Mouse (Mus musculus) neural tube, embryonic 13.5 days (tissue): ENCODE results near the gene Scarb1. TPM values are rescaled to one million over a fixed set of nuclear protein-coding genes. Genes with fewer than 3 reads are reported as not detected.

Experiments
- ATAC-seq: fragments of 200-750 bp; cut with Nextera tagmentation; 2 replicates; pipeline ENCODE4 v1.8.0; 2017; ENCODE audit warnings: low read depth, mild to moderate bottlenecking, moderate TSS enrichment, moderate library complexity
- H3K27ac ChIP-seq: fragments of 300-500 bp; sonication (generic); replicated peaks from 2 replicates; pipeline ENCODE4 v1.5.1; 2015; ENCODE audit warnings: moderate library complexity, mild to moderate bottlenecking, inconsistent platforms
- H3K27me3 ChIP-seq: fragments of 300-500 bp; sonication (generic); 2 replicates; pipeline ENCODE4 v1.6.1; 2015; ENCODE audit warnings: mild to moderate bottlenecking, inconsistent platforms
- H3K36me3 ChIP-seq: fragments of 300-500 bp; sonication (generic); 2 replicates; pipeline ENCODE4 v1.6.1; 2015; ENCODE audit warnings: mild to moderate bottlenecking, inconsistent platforms
- H3K4me1 ChIP-seq: fragments of 300-500 bp; sonication (generic); replicated peaks from 2 replicates; pipeline ENCODE4 v1.6.1; 2015; ENCODE audit warnings: inconsistent platforms
- H3K4me2 ChIP-seq: fragments of 300-500 bp; sonication (generic); 2 replicates; pipeline ENCODE4 v1.6.1; 2015; ENCODE audit warnings: inconsistent platforms, mild to moderate bottlenecking, moderate library complexity
- H3K4me3 ChIP-seq: fragments of 300-500 bp; sonication (generic); 2 replicates; pipeline ENCODE4 v1.5.1; 2015; ENCODE audit warnings: mild to moderate bottlenecking, inconsistent platforms
- H3K9ac ChIP-seq: fragments of 300-500 bp; sonication (generic); 2 replicates; pipeline ENCODE4 v1.6.1; 2015; ENCODE audit warnings: moderate library complexity, mild to moderate bottlenecking, inconsistent platforms
- H3K9me3 ChIP-seq: fragments of 300-500 bp; sonication (generic); 2 replicates; pipeline ENCODE4 v1.6.1; 2016; ENCODE audit warnings: inconsistent platforms
- WGBS: fragments of 180-500 bp; shearing (Covaris S2); methylation state at CpG from one replicate; pipeline ENCODE4 v1.1.7; 2015; 5-methylcytosine and 5-hydroxymethylcytosine counted together
- polyA plus RNA-seq: library from polyadenylated mRNA; unstranded; fragments of >200 nt; fragmentation: Nextera tagmentation; extraction: Ambion mirVana; gene quantifications from 2 replicates; pipeline ENCODE4 v1.2.1, GENCODE M21; 2015

The Scarb1 gene
- polyA plus RNA-seq, 1 experiment from 2014 or later: 28.8 TPM

GRCm38 (mm10) chr5:125310986-125311385 is 29.9 kb downstream of the Scarb1 start:
- no peak overlapping the region; the same call in 1 of the 2 replicates for H3K9ac ChIP-seq
- H3K4me2 ChIP-seq: no peak overlapping the region
- no peaks in the 10 kb centered on the region for H3K27me3 ChIP-seq
- H3K9me3 ChIP-seq: no peaks in the 10 kb centered on the region
- whole genome bisulfite sequencing: 72% methylated on average over 2 of the region's 2 CpGs
- H3K4me1 ChIP-seq: 0 out of 2 replicates have a peak, but pooled peaks cover 14% of the 10 kb centered on the region
- H3K27ac ChIP-seq: no peak overlapping the region
- H3K4me3 ChIP-seq: no peak overlapping the region
- ATAC-seq: no peak
- no peaks in the 10 kb centered on the region for H3K36me3 ChIP-seq

GRCm38 (mm10) chr5:125309193-125309592 is 31.7 kb downstream of the Scarb1 start:
- ATAC-seq: no peak
- no peak overlapping the region for H3K4me2 ChIP-seq
- no peak overlapping the region for H3K27ac ChIP-seq
- no peaks in the 10 kb centered on the region for H3K27me3 ChIP-seq
- H3K4me3 ChIP-seq: no peak overlapping the region
- no peaks in the 10 kb centered on the region for H3K9me3 ChIP-seq
- H3K36me3 ChIP-seq: no peaks in the 10 kb centered on the region
- H3K9ac ChIP-seq: no peak overlapping the region
- 52% methylated on average over 7 of the region's 7 CpGs for WGBS
- peaks cover 22% of the 10 kb centered on the region; the same call in 1 of the 2 replicates for H3K4me1 ChIP-seq

GRCm38 (mm10) chr5:125306824-125307223 is 34.1 kb downstream of the Scarb1 start:
- Histone ChIP-seq H3K4me3 (no peak overlapping the region), H3K9ac (no peak overlapping the region), H3K4me2 (no peak overlapping the region), H3K27ac (no peak overlapping the region), H3K9me3 (no peaks in the 10 kb centered on the region), H3K4me1 (peaks cover 13% of the 10 kb centered on the region; the same call in 1 of the 2 replicates), H3K36me3 (0 out of 2 replicates have a peak, but pooled peaks cover 6% of the 10 kb centered on the region), H3K27me3 (no peaks in the 10 kb centered on the region)
- WGBS: 72% methylated on average over 13 of the region's 13 CpGs
- no peak for ATAC-seq

GRCm38 (mm10) chr5:125306372-125306771 is 34.5 kb downstream of the Scarb1 start:
- Histone ChIP-seq H3K9me3 (no peaks in the 10 kb centered on the region), H3K36me3 (0 out of 2 replicates have a peak, but pooled peaks cover 6% of the 10 kb centered on the region), H3K27me3 (no peaks in the 10 kb centered on the region), H3K4me1 (peaks cover 13% of the 10 kb centered on the region; the same call in 1 of the 2 replicates), H3K4me3 (no peak overlapping the region), H3K9ac (no peak overlapping the region), H3K4me2 (no peak overlapping the region), H3K27ac (no peak overlapping the region)
- WGBS: 91% methylated on average over 7 of the region's 7 CpGs
- no peak for ATAC-seq

- no peaks in the 10 kb centered on the region for H3K27me3 ChIP-seq
- H3K36me3 ChIP-seq: 0 out of 2 replicates have a peak, but pooled peaks cover 9% of the 10 kb centered on the region
- H3K4me1 ChIP-seq: peaks cover 11% of the 10 kb centered on the region; the same call in 1 of the 2 replicates
- ATAC-seq: no peak; the same call in 1 of the 2 replicates
- H3K9ac ChIP-seq: no peak overlapping the region
- no peak overlapping the region for H3K27ac ChIP-seq
- no peak overlapping the region for H3K4me3 ChIP-seq
- H3K4me2 ChIP-seq: no peak overlapping the region
- no peaks in the 10 kb centered on the region for H3K9me3 ChIP-seq
- 60% methylated on average over 14 of the region's 14 CpGs for WGBS
Measured at GRCm38 (mm10) chr5:125305229-125306081, 35.4 kb downstream of the Scarb1 start.

GRCm38 (mm10) chr5:125304245-125304856 is 36.5 kb downstream of the Scarb1 start:
- WGBS: 19% methylated on average over 18 of the region's 18 CpGs
- H3K4me2 ChIP-seq: peak overlapping the region; percentile 8; the same call in 1 of the 2 replicates
- peaks cover 9% of the 10 kb centered on the region; the same call in 1 of the 2 replicates for H3K4me1 ChIP-seq
- H3K36me3 ChIP-seq: peaks cover 20% of the 10 kb centered on the region
- no peaks in the 10 kb centered on the region for H3K27me3 ChIP-seq
- no peak overlapping the region for H3K4me3 ChIP-seq
- peak; percentile 67; the same call in 1 of the 2 replicates for ATAC-seq
- H3K9me3 ChIP-seq: no peaks in the 10 kb centered on the region; the same call in 1 of the 2 replicates
- no peak overlapping the region for H3K27ac ChIP-seq
- no peak overlapping the region for H3K9ac ChIP-seq

GRCm38 (mm10) chr5:125303055-125303454 is 37.8 kb downstream of the Scarb1 start:
- WGBS: 91% methylated on average over 6 of the region's 6 CpGs
- Histone ChIP-seq H3K27ac (no peak overlapping the region), H3K4me1 (peaks cover 9% of the 10 kb centered on the region; the same call in 1 of the 2 replicates), H3K36me3 (peaks cover 26% of the 10 kb centered on the region), H3K9ac (no peak overlapping the region), H3K4me2 (no peak overlapping the region), H3K9me3 (no peaks in the 10 kb centered on the region; the same call in 1 of the 2 replicates), H3K27me3 (no peaks in the 10 kb centered on the region), H3K4me3 (no peak overlapping the region)
- ATAC-seq: no peak

- H3K27ac ChIP-seq: no peak overlapping the region
- peaks cover 9% of the 10 kb centered on the region for H3K9me3 ChIP-seq
- 86% methylated on average over 9 of the region's 9 CpGs for WGBS
- H3K9ac ChIP-seq: no peak overlapping the region
- no peak overlapping the region for H3K4me2 ChIP-seq
- H3K36me3 ChIP-seq: peaks cover 47% of the 10 kb centered on the region
- H3K4me1 ChIP-seq: no peaks in the 10 kb centered on the region
- no peak for ATAC-seq
- no peak overlapping the region for H3K4me3 ChIP-seq
- H3K27me3 ChIP-seq: no peaks in the 10 kb centered on the region
Measured at GRCm38 (mm10) chr5:125298234-125298633, 42.7 kb downstream of the Scarb1 start.

GRCm38 (mm10) chr5:125297171-125297570 is 43.7 kb downstream of the Scarb1 start:
- H3K9me3 ChIP-seq: peaks cover 9% of the 10 kb centered on the region
- WGBS: 91% methylated on average over 7 of the region's 7 CpGs
- no peaks in the 10 kb centered on the region for H3K4me1 ChIP-seq
- ATAC-seq: no peak
- H3K9ac ChIP-seq: no peak overlapping the region
- no peak overlapping the region for H3K4me2 ChIP-seq
- peaks cover 40% of the 10 kb centered on the region for H3K36me3 ChIP-seq
- H3K4me3 ChIP-seq: no peak overlapping the region
- no peaks in the 10 kb centered on the region for H3K27me3 ChIP-seq
- H3K27ac ChIP-seq: no peak overlapping the region

GRCm38 (mm10) chr5:125292951-125293350 is 47.9 kb downstream of the Scarb1 start:
- Histone ChIP-seq H3K36me3 (peaks cover 20% of the 10 kb centered on the region), H3K27ac (no peak overlapping the region), H3K27me3 (no peaks in the 10 kb centered on the region), H3K9me3 (peaks cover 9% of the 10 kb centered on the region; the same call in 1 of the 2 replicates), H3K9ac (no peak overlapping the region), H3K4me3 (no peak overlapping the region), H3K4me1 (no peaks in the 10 kb centered on the region), H3K4me2 (no peak overlapping the region)
- WGBS: 80% methylated on average over 7 of the region's 7 CpGs
- ATAC-seq: no peak

GRCm38 (mm10) chr5:125291895-125292294 is 49.0 kb downstream of the Scarb1 start:
- no peaks in the 10 kb centered on the region for H3K27me3 ChIP-seq
- no peak overlapping the region for H3K27ac ChIP-seq
- ATAC-seq: no peak
- H3K4me2 ChIP-seq: no peak overlapping the region
- peaks cover 9% of the 10 kb centered on the region; the same call in 1 of the 2 replicates for H3K9me3 ChIP-seq
- no peak overlapping the region for H3K4me3 ChIP-seq
- peaks cover 18% of the 10 kb centered on the region for H3K36me3 ChIP-seq
- WGBS: 78% methylated on average over 8 of the region's 8 CpGs
- H3K9ac ChIP-seq: no peak overlapping the region
- H3K4me1 ChIP-seq: no peaks in the 10 kb centered on the region

GRCm38 (mm10) chr5:125291387-125291786 is 49.5 kb downstream of the Scarb1 start:
- Histone ChIP-seq H3K4me3 (no peak overlapping the region), H3K9me3 (peaks cover 6% of the 10 kb centered on the region; the same call in 1 of the 2 replicates), H3K9ac (no peak overlapping the region), H3K27ac (no peak overlapping the region), H3K36me3 (peaks cover 18% of the 10 kb centered on the region), H3K27me3 (no peaks in the 10 kb centered on the region), H3K4me1 (no peaks in the 10 kb centered on the region), H3K4me2 (no peak overlapping the region)
- ATAC-seq: no peak
- WGBS: 43% methylated on average over 10 of the region's 10 CpGs
